Mouse (Mus musculus): Measurements from ENCODE around the gene Smtnl1. TPM values are rescaled to one million over a fixed set of nuclear protein-coding genes. Genes with fewer than 3 reads are reported as not detected.

Smtnl1 gene
- total and polyA plus RNA-seq, 3 experiments, result not detected

- Histone ChIP-seq H3K79me2 (ENCODE audit: control insufficient read depth, insufficient read depth, low read length, poor library complexity) (no peaks in the 10 kb centered on the region), H3K36me3 (ENCODE audit: control insufficient read depth in 1 of 2, insufficient read depth in 2 of 2, low read length in 2 of 2) (peaks cover 0 to under 1% of the 10 kb centered on the region in 2 experiments; a peak in 2 of 4 replicates), H3K4me3 (ENCODE audit: control insufficient read depth in 1 of 2, insufficient read depth in 1 of 2, low read depth in 2 of 2, low read length in 2 of 2) (no peak overlapping the region), H3K27ac (ENCODE audit: control insufficient read depth, low read depth, low read length) (no peak overlapping the region), H3K9ac (ENCODE audit: control insufficient read depth, low read depth, low read length, poor library complexity, severe bottlenecking) (no peak overlapping the region), H3K9me3 (replicated peaks; ENCODE audit: insufficient read depth, low read length) (no peaks in the 10 kb centered on the region), H3K27me3 (ENCODE audit: control insufficient read depth in 1 of 2, insufficient read depth in 2 of 2, low read length in 2 of 2) (peaks cover 4% of the 10 kb centered on the region in 2 experiments), H3K4me1 (ENCODE audit: control insufficient read depth in 1 of 2, insufficient read depth in 2 of 2, low read length in 2 of 2) (no peaks in the 10 kb centered on the region)
- TF ChIP-seq NELFE (IDR thresholded peaks at IDR 0.05; ENCODE audit: low read depth, low read length), result no peak
- no peak for TF ChIP-seq KAT2A (conservative IDR thresholded peaks at IDR 0.05; ENCODE audit: low read depth, low read length)
- no peak for TF ChIP-seq POLR2AphosphoS2 (IDR thresholded peaks at IDR 0.05; ENCODE audit: low read length)
- no peak for TF ChIP-seq ETS1 (IDR thresholded peaks at IDR 0.05; ENCODE audit: low read depth, low read length)
- TF ChIP-seq MYC (IDR thresholded peaks at IDR 0.05; ENCODE audit: low read depth, low read length), result no peak
- TF ChIP-seq CTCF (IDR thresholded peaks at IDR 0.05 in 2 of 3, conservative IDR thresholded peaks at IDR 0.05 in 1 of 3; ENCODE audit: control insufficient read depth in 1 of 3, insufficient read depth in 1 of 3, low read depth in 2 of 3, low read length in 3 of 3, poor library complexity in 1 of 3, severe bottlenecking in 1 of 3), result no peak
- TF ChIP-seq HCFC1 (IDR thresholded peaks at IDR 0.05; ENCODE audit: low read depth, low read length), result no peak
- no peak for TF ChIP-seq NRF1 (IDR thresholded peaks at IDR 0.05; ENCODE audit: insufficient read depth, low read depth, low read length, poor library complexity, severe bottlenecking)
- no peak for TF ChIP-seq GATA1 (IDR thresholded peaks at IDR 0.05; ENCODE audit: low read depth, low read length)
- no peak for TF ChIP-seq MAFK (IDR thresholded peaks at IDR 0.05; ENCODE audit: borderline replicate concordance, low read depth, low read length)
- no peak for TF ChIP-seq MAX (IDR thresholded peaks at IDR 0.05; ENCODE audit: low read length)
- TF ChIP-seq MEF2A (IDR thresholded peaks at IDR 0.05; ENCODE audit: extremely low read depth, insufficient replicate concordance, low read depth, low read length, poor library complexity, severe bottlenecking), result no peak
- TF ChIP-seq ZMIZ1 (IDR thresholded peaks at IDR 0.05; ENCODE audit: low read depth, low read length), result no peak
- no peak for TF ChIP-seq SIN3A (IDR thresholded peaks at IDR 0.05; ENCODE audit: low read length)
- no peak for DNase-seq (ENCODE audit: low read depth, low spot score)
These were observed 34.1 kb downstream of the Smtnl1 start for GRCm38 (mm10) chr2:84788316-84788715.

- TF ChIP-seq ELF1 (IDR thresholded peaks at IDR 0.05; ENCODE audit: low read depth, low read length) (no peak), GABPA (IDR thresholded peaks at IDR 0.05; ENCODE audit: low read depth, low read length) (no peak), TAL1 (IDR thresholded peaks at IDR 0.05; ENCODE audit: low read length) (no peak), UBTF (IDR thresholded peaks at IDR 0.05; ENCODE audit: borderline replicate concordance, insufficient read depth, low read depth, low read length) (no peak), POLR2AphosphoS2 (IDR thresholded peaks at IDR 0.05; ENCODE audit: low read length) (no peak), SIN3A (IDR thresholded peaks at IDR 0.05; ENCODE audit: low read length) (no peak), CTCF (IDR thresholded peaks at IDR 0.05 in 2 of 3, conservative IDR thresholded peaks at IDR 0.05 in 1 of 3; ENCODE audit: control insufficient read depth in 1 of 3, insufficient read depth in 1 of 3, low read depth in 2 of 3, low read length in 3 of 3, poor library complexity in 1 of 3, severe bottlenecking in 1 of 3) (no peak), GATA1 (IDR thresholded peaks at IDR 0.05; ENCODE audit: low read depth, low read length) (no peak), ZC3H11A (IDR thresholded peaks at IDR 0.05; ENCODE audit: low read depth, low read length) (no peak), MYB (IDR thresholded peaks at IDR 0.05; ENCODE audit: low read depth, low read length) (no peak), EP300 (IDR thresholded peaks at IDR 0.05; ENCODE audit: low read depth in 1 of 2, low read length in 2 of 2) (no peak), JUND (IDR thresholded peaks at IDR 0.05; ENCODE audit: low read depth, low read length) (no peak), ETS1 (IDR thresholded peaks at IDR 0.05; ENCODE audit: low read depth, low read length) (no peak), BHLHE40 (IDR thresholded peaks at IDR 0.05; ENCODE audit: borderline replicate concordance, low read depth, low read length) (no peak), HCFC1 (IDR thresholded peaks at IDR 0.05; ENCODE audit: low read depth, low read length) (no peak)
- no peak for DNase-seq (ENCODE audit: low read depth, low spot score)
- H3K9ac ChIP-seq (ENCODE audit: control insufficient read depth, low read depth, low read length, poor library complexity, severe bottlenecking), result no peak overlapping the region
- H3K27ac ChIP-seq (ENCODE audit: control insufficient read depth, low read depth, low read length), result no peak overlapping the region
- peaks cover 2 to 10% of the 10 kb centered on the region in 2 experiments for H3K27me3 ChIP-seq (ENCODE audit: control insufficient read depth in 1 of 2, insufficient read depth in 2 of 2, low read length in 2 of 2)
- no peaks in the 10 kb centered on the region for H3K9me3 ChIP-seq (replicated peaks; ENCODE audit: insufficient read depth, low read length)
- no peaks in the 10 kb centered on the region for H3K4me1 ChIP-seq (ENCODE audit: control insufficient read depth in 1 of 2, insufficient read depth in 2 of 2, low read length in 2 of 2)
- H3K79me2 ChIP-seq (ENCODE audit: control insufficient read depth, insufficient read depth, low read length, poor library complexity), result no peaks in the 10 kb centered on the region
- no peaks in the 10 kb centered on the region for H3K36me3 ChIP-seq (ENCODE audit: control insufficient read depth in 1 of 2, insufficient read depth in 2 of 2, low read length in 2 of 2)
- no peak overlapping the region for H3K4me3 ChIP-seq (ENCODE audit: control insufficient read depth in 1 of 2, insufficient read depth in 1 of 2, low read depth in 2 of 2, low read length in 2 of 2)
These were observed 38.4 kb downstream of the Smtnl1 start for GRCm38 (mm10) chr2:84783840-84784566.

Measured in MEL (cell line).